Mouse (Mus musculus) small intestine, adult 2 months (tissue): ENCODE results near the gene Plekhh2.

Source experiments
- CTCF ChIP-seq: fragments of 200-500 bp; IDR thresholded peaks from 2 replicates; pipeline ENCODE4 v1.5.1; 2012; ENCODE audit warnings: low read depth, mild to moderate bottlenecking, control low read depth, inconsistent platforms, low read length, moderate library complexity, mixed read lengths; ENCODE audit not compliant: insufficient replicate concordance, insufficient read length; ENCODE audit errors: extremely low read depth
- POLR2A ChIP-seq: fragments of 200-500 bp; IDR thresholded peaks from 2 replicates; pipeline ENCODE4 v1.6.1; 2012; ENCODE audit warnings: low read depth, mild to moderate bottlenecking, control low read depth, inconsistent platforms, low read length, moderate library complexity

GRCm38 (mm10) chr17:84535226-84535625, 23.5 kb downstream of the Plekhh2 start:
- TF ChIP-seq CTCF (no peak), POLR2A (no peak)
